Mouse (Mus musculus) frontal cortex, postnatal 36 days (tissue): Measurements from ENCODE around the gene Bmp2.

ENCODE experiments used
- DNase-seq, 2 experiments: peaks; one replicate each; pipeline ENCODE4 v3.0.0; 2022; ENCODE audit warnings: low spot score in 2 of 2

Gene Bmp2

DNA sequence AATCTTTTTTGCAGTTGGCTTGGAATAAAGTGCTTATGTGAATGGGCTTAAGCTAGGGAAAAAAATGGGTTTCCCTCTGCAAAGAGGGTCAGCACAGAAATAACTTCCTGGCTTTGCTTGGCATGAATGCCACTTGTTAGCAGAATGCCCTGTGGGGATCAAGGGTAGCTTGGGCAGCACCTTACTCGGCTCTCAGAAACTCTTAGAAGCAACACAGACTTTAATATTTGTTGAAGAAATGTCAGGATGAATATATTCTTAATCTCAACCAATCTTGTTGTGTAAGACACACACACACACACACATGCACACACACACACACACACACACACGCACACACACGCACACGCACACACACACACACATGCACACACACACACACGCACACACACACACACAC lies 13.5 kb downstream of the Bmp2 start:
- no peak for DNase-seq

DNA sequence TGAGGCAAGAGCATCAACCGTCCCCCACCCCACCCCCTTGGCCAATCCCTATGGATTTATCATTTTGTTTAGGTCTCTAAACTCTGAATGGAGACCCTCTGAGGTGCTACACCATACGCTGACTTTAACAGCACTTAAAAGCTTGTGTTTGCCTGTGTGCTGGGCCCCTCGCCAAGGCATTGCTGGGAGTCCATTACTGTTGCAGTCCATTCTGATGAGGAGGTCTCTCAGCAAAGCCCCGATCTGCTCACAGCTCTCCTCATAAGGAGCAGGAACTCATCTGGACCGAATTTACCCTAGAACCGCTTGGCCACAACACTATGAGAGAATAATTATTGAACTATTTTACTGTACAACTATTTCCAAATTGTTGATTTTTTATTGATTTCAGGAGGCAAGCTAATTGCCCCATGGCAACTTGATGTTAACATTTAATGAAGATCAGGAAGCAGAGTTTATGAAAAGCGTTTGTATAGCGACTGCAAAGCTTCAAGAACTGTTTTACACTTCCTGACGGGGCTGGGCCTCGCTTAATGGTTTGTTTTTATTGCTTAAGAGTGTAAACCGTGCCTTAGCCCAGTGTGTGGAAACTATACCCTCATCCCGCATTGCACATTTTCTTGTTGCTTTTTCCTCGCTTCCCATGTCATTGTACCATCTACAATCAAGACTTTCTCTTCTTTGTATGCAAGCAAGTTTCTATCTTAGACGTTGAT lies 14.2 kb downstream of the Bmp2 start:
- DNase-seq, result no peak

DNA sequence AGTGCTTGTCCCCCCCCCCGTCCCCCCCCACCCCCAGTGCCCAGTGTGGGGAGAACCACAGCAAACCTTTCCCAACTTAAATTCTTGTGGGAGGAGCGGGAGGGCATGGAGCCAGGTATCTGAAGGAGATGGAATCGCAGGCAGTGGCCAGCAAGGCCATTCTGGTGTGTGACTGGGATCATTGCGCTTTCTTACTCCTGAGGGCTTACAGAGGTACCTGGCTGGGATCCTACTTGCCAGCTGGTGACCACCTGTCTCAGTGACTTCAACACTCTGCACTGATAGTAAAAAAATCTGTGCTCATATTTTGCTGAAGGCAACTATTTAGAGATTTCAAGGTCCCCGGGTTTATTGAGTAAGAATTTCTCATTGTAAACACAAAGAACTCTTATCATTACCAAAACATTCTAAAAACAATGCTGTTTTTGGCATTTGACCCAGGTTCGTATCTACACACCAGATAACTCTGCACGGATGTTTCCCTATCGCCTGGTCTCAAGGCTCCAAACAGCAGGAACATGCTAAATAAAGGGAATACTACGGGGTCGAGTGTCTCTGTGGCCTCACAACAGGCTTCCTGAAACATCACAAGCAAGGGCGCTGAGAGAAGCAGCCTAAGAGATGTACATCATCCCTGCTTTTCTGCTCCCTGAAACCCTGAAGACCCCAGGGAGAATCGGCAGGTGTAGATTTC lies 39.8 kb downstream of the Bmp2 start:
- no peak for DNase-seq
